Mouse (Mus musculus) lung, postnatal 0 days (tissue): Measurements from ENCODE around the gene Gnpat. TPM values are rescaled to one million over a fixed set of nuclear protein-coding genes. Genes with fewer than 3 reads are reported as not detected.
A peak's percentile ranks its signal among the peaks of the same experiment; 100 is the strongest.

Experiments
- ATAC-seq: fragments of 200-750 bp; cut with Nextera tagmentation; 2 replicates; pipeline ENCODE4 v1.8.0; 2017; ENCODE audit warnings: moderate library complexity
- DNase-seq: peaks from one replicate; pipeline ENCODE4 v3.0.0-alpha.2; 2016; ENCODE audit warnings: low spot score
- H3K27ac ChIP-seq: fragments of 300-500 bp; sonication (generic); 2 replicates; pipeline ENCODE4 v1.5.1; 2014; ENCODE audit warnings: antibody characterized with exemption, mild to moderate bottlenecking, low read length, mixed read lengths
- H3K27me3 ChIP-seq: fragments of 300-500 bp; sonication (generic); replicated peaks from 2 replicates; pipeline ENCODE4 v1.6.1; 2014; ENCODE audit warnings: low read length, mixed read lengths; ENCODE audit not compliant: insufficient read depth
- H3K36me3 ChIP-seq: fragments of 300-500 bp; sonication (generic); 2 replicates; pipeline ENCODE4 v1.6.1; 2014; ENCODE audit warnings: low read length, mixed read lengths; ENCODE audit not compliant: insufficient read depth
- H3K4me1 ChIP-seq: fragments of 300-500 bp; sonication (generic); 2 replicates; pipeline ENCODE4 v1.6.1; 2014; ENCODE audit warnings: antibody characterized with exemption, low read depth, low read length, mixed read lengths; ENCODE audit not compliant: insufficient read depth
- H3K4me2 ChIP-seq: fragments of 300-500 bp; sonication (generic); replicated peaks from 2 replicates; pipeline ENCODE4 v1.6.1; 2014; ENCODE audit warnings: low read depth, mild to moderate bottlenecking, low read length, moderate library complexity, mixed read lengths
- H3K4me3 ChIP-seq: fragments of 300-500 bp; sonication (generic); 2 replicates; pipeline ENCODE4 v1.5.1; 2014; ENCODE audit warnings: low read depth, low read length
- H3K9ac ChIP-seq: fragments of 300-500 bp; sonication (generic); replicated peaks from 2 replicates; pipeline ENCODE4 v1.6.1; 2014; ENCODE audit warnings: low read depth, mild to moderate bottlenecking
- H3K9me3 ChIP-seq: fragments of 300-500 bp; sonication (generic); 2 replicates; pipeline ENCODE4 v1.6.1; 2016; ENCODE audit warnings: low read length, mixed read lengths
- CTCF ChIP-seq: IDR thresholded peaks from 2 replicates; pipeline ENCODE4 v1.5.1; 2016; ENCODE audit warnings: antibody characterized with exemption, mild to moderate bottlenecking
- EP300 ChIP-seq: IDR thresholded peaks from 2 replicates; pipeline ENCODE4 v1.6.1; 2016; ENCODE audit warnings: antibody characterized with exemption, mild to moderate bottlenecking, control low read depth
- WGBS: fragments of 180-500 bp; shearing (Covaris S2); extraction: QIAGEN DNeasy Blood & Tissue Kit; methylation state at CpG from one replicate; pipeline ENCODE4 v1.1.7; 2014; 5-methylcytosine and 5-hydroxymethylcytosine counted together
- polyA plus RNA-seq: library from polyadenylated mRNA; unstranded; fragments of >200 nt; fragmentation: Nextera tagmentation; extraction: Ambion mirVana; gene quantifications from 2 replicates; pipeline ENCODE4 v1.2.1, GENCODE M21; 2015

Gnpat gene
- polyA plus RNA-seq, 1 experiment from 2014 or later = 71.5 TPM

DNA sequence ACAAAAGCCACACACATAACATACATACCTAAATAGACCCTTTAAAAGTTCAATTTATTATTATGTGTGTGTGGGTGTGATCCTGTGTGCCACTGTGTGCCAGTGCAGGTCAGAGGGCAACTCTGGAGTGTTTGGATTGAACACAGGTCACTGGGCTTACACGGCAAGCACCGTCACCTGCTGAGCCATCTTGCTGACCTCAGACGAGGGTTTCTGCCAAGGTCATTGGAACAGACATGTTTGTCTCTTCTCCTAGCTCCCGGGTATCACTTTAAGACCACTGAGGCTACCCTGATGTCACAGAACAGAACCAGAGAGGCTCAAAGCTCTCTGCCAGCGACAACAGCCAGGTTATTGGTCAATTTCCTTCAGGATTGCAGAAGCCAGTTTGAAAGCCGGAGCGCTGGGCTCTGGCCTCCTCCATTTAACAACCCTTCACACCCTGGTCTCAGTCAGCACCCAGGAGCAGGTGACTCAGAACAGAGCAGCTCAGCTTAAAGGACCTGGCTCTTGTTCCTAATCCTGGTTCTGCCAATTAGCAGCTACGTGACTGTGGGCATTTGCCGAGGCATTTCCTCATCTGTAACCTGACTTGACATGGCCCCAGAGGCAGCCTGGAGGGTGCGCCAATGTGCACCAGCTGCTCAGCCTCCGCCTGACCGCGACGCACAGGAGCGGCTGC, 61.3 kb downstream of the Gnpat start:
- 79% methylated on average over 15 of the region's 15 CpGs for WGBS
- Histone ChIP-seq H3K4me2 (no peak overlapping the region), H3K4me1 (peaks cover 5% of the 10 kb centered on the region), H3K4me3 (no peak overlapping the region), H3K9ac (no peak overlapping the region), H3K36me3 (no peaks in the 10 kb centered on the region), H3K9me3 (no peaks in the 10 kb centered on the region), H3K27me3 (no peaks in the 10 kb centered on the region), H3K27ac (no peak overlapping the region)
- ATAC-seq (no peak), DNase-seq (no peak)
- TF ChIP-seq EP300 = no peak
- no peak for TF ChIP-seq CTCF

DNA sequence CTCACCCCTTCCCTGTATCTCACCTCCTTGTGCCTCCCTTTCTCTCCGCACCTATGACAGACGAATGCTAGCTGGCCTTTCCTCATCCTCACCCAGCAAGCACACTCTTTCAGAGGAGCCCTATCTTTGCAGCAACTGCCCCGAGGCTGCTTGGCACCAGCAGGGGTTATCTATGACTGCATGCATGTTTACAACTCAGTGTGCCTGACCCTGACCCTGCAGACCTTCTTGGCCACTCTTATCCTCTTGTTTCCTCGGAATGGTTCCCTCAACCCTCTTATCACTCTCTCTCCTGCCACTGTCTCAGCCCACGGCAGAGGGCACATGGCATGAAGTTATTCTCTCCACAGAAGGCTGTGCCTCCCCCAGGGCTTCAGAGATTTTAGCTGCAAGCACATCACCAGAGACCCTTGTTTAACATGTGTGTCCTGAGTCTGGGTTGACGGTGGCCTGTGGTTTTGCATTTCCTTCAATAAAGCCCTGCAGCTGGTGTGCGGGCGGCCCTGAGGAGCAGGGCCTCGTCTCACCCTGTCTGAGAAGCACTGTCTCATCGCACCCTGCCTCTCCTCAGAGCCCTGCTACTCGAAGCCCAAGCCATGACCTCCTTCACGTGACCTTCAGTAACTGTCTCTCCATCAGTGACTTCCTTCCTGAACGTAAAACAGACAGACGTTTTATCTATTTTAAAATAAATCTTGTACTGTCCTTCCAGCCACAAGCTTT, 62.9 kb downstream of the Gnpat start:
- peaks cover 5% of the 10 kb centered on the region for H3K4me1 ChIP-seq
- no peak overlapping the region for H3K9ac ChIP-seq
- no peak overlapping the region; the same call in 1 of the 2 replicates for H3K27ac ChIP-seq
- no peak overlapping the region for H3K4me2 ChIP-seq
- TF ChIP-seq CTCF = no peak
- no peak for TF ChIP-seq EP300
- H3K4me3 ChIP-seq = no peak overlapping the region
- DNase-seq (no peak), ATAC-seq (no peak)
- no peaks in the 10 kb centered on the region for H3K9me3 ChIP-seq
- H3K27me3 ChIP-seq = no peaks in the 10 kb centered on the region
- 48% methylated on average over 14 of the region's 14 CpGs for WGBS
- no peaks in the 10 kb centered on the region for H3K36me3 ChIP-seq

DNA sequence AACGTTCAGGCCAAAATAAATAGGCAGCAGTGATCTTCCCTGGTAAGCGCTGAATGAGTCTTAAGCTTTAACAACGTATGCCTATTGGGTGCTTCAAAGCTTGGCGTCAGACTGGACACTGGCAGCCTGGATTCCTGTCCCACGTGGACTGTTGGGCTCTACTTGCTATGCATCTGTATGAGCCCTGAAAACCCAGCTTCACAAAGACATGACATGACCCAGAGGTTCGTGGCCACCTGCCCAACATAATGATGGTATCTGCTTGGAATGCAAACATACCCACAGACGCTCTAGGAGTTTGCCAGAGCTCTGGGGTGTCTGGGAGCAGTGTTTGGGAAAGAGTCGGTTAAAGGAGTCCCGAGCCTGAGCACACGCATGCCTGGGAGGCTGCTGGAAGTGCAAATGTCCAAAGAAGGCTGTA, 63.5 kb downstream of the Gnpat start:
- Histone ChIP-seq H3K4me1 (peaks cover 5% of the 10 kb centered on the region), H3K27me3 (no peaks in the 10 kb centered on the region), H3K27ac (no peak overlapping the region), H3K9ac (no peak overlapping the region), H3K9me3 (no peaks in the 10 kb centered on the region), H3K36me3 (no peaks in the 10 kb centered on the region), H3K4me3 (no peak overlapping the region), H3K4me2 (no peak overlapping the region)
- DNase-seq = peak; percentile 48
- peak; percentile 82 for ATAC-seq
- 28% methylated on average over 10 of the region's 10 CpGs for WGBS
- TF ChIP-seq EP300 = no peak
- no peak for TF ChIP-seq CTCF

DNA sequence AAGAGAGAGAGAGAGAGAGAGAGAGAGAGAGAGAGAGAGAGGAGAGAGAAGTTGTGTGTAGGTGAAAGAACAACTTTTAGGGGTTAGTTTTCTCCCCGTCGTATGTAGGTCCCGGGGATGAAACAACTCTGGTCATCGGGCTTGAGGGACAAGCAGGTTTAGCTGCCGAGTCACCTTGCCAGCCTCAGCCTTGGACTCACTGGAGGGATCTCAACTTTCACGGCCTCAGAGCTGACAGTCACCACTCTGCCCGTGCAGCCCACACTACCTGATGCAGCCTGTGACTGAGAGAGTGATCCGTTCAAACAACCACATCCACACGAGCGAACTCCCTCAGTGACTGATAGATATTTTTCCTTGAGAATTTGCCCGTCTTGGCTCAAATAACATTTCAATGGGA, 66.2 kb downstream of the Gnpat start:
- no peaks in the 10 kb centered on the region for H3K4me1 ChIP-seq
- WGBS = 78% methylated on average over 11 of the region's 11 CpGs
- no peak overlapping the region for H3K27ac ChIP-seq

DNA sequence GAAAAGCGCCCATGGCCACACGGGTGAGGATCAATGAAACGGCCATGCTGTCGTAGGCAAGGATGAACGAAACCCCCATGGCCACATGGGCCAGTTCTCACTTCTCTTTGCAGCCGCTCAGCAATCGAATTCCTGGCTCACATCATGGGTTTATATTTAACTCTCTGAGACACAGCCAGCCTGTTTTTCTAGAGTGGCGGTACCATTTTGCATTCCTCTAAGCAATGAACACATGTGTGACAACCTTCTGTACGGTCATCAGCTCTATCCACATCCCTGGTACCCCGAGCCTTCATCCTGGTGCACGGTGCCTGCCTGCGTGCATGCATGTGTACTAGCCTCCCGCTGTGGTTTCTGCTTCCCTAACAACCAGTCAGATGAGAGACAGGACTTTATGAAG, 67.3 kb downstream of the Gnpat start:
- TF ChIP-seq CTCF = no peak
- TF ChIP-seq EP300 = no peak
- H3K9me3 ChIP-seq = no peaks in the 10 kb centered on the region
- H3K27ac ChIP-seq = no peak overlapping the region
- H3K4me2 ChIP-seq = no peak overlapping the region
- no peak overlapping the region for H3K9ac ChIP-seq
- ATAC-seq = no peak
- 78% methylated on average over 13 of the region's 13 CpGs for WGBS
- H3K27me3 ChIP-seq = no peaks in the 10 kb centered on the region
- H3K4me3 ChIP-seq = no peak overlapping the region
- no peaks in the 10 kb centered on the region for H3K4me1 ChIP-seq
- H3K36me3 ChIP-seq = no peaks in the 10 kb centered on the region
- no peak for DNase-seq

More for the DNA sequence above, 66.2 kb downstream of the Gnpat start:
- no peaks in the 10 kb centered on the region for H3K36me3 ChIP-seq
- H3K4me3 ChIP-seq = no peak overlapping the region
- ATAC-seq (no peak), DNase-seq (no peak)
- H3K9ac ChIP-seq = no peak overlapping the region
- H3K9me3 ChIP-seq = no peaks in the 10 kb centered on the region
- H3K4me2 ChIP-seq = no peak overlapping the region
- H3K27me3 ChIP-seq = no peaks in the 10 kb centered on the region
- no peak for TF ChIP-seq EP300
- no peak for TF ChIP-seq CTCF

DNA sequence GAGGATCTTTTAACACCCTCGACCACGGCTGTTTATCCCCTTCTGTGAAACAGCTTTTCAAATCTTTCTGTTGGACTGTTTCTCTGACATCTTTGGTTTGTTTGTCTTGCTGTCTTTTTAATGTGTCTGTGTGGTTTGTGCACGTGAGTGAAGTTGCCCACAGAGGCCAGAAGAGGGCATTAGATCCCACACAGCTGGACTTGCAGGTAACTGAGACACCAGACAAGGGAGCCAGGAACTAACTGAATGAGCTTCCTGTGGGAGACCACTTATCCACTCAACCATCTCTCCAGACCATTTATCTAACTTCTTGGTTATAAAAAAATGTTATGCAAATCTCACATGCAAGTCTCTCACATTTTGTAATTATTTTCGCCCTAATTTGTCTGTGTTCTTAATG, 67.8 kb downstream of the Gnpat start:
- no peak overlapping the region for H3K4me2 ChIP-seq
- no peaks in the 10 kb centered on the region for H3K9me3 ChIP-seq
- TF ChIP-seq CTCF = peak; percentile 23; the same call in 1 of the 2 replicates
- no peak for TF ChIP-seq EP300
- no peaks in the 10 kb centered on the region for H3K27me3 ChIP-seq
- ATAC-seq (no peak), DNase-seq (no peak)
- H3K4me1 ChIP-seq = no peaks in the 10 kb centered on the region
- no peak overlapping the region for H3K4me3 ChIP-seq
- H3K27ac ChIP-seq = no peak overlapping the region
- H3K9ac ChIP-seq = no peak overlapping the region
- no peaks in the 10 kb centered on the region for H3K36me3 ChIP-seq
- WGBS = 82% methylated on average over 4 of the region's 4 CpGs
